Mouse (Mus musculus) lung, embryonic 16.5 days (tissue): ENCODE results near the gene Gtf2h4. TPM values are rescaled to one million over a fixed set of nuclear protein-coding genes. Genes with fewer than 3 reads are reported as not detected.

Experiments used
- ATAC-seq: fragments of 200-750 bp; cut with Nextera tagmentation; 2 replicates; pipeline ENCODE4 v1.8.0; 2017; ENCODE audit warnings: low read depth, mild to moderate bottlenecking, moderate library complexity
- H3K27ac ChIP-seq: fragments of 300-500 bp; sonication (generic); 2 replicates; pipeline ENCODE4 v1.5.1; 2014; ENCODE audit warnings: mild to moderate bottlenecking, control low read depth, low read length
- H3K27me3 ChIP-seq: fragments of 300-500 bp; sonication (generic); 2 replicates; pipeline ENCODE4 v1.6.1; 2014; ENCODE audit warnings: low read depth, low read length, mixed read lengths; ENCODE audit not compliant: control insufficient read depth, insufficient read depth
- H3K36me3 ChIP-seq: fragments of 300-500 bp; sonication (generic); 2 replicates; pipeline ENCODE4 v1.6.1; 2014; ENCODE audit warnings: low read length; ENCODE audit not compliant: control insufficient read depth, insufficient read depth
- H3K4me1 ChIP-seq: fragments of 300-500 bp; sonication (generic); replicated peaks from 2 replicates; pipeline ENCODE4 v1.6.1; 2014; ENCODE audit warnings: low read length, mixed read lengths; ENCODE audit not compliant: control insufficient read depth, insufficient read depth
- H3K4me2 ChIP-seq: fragments of 300-500 bp; sonication (generic); 2 replicates; pipeline ENCODE4 v1.6.1; 2014; ENCODE audit warnings: low read depth, low read length, control low read depth
- H3K4me3 ChIP-seq: fragments of 300-500 bp; sonication (generic); 2 replicates; pipeline ENCODE4 v1.5.1; 2014; ENCODE audit warnings: mild to moderate bottlenecking, low read length, control low read depth
- H3K9ac ChIP-seq: fragments of 300-500 bp; sonication (generic); 2 replicates; pipeline ENCODE4 v1.6.1; 2014; ENCODE audit warnings: low read length, control low read depth
- H3K9me3 ChIP-seq: fragments of 300-500 bp; sonication (generic); 2 replicates; pipeline ENCODE4 v1.6.1; 2016; ENCODE audit warnings: low read length; ENCODE audit not compliant: control insufficient read depth
- WGBS: fragments of 180-500 bp; shearing (Covaris S2); extraction: QIAGEN DNeasy Blood & Tissue Kit; methylation state at CpG from one replicate; pipeline ENCODE4 v1.1.7; 2014; 5-methylcytosine and 5-hydroxymethylcytosine counted together
- polyA plus RNA-seq: library from polyadenylated mRNA; unstranded; fragments of >200 nt; fragmentation: Nextera tagmentation; extraction: Ambion mirVana; gene quantifications from 2 replicates; pipeline ENCODE4 v1.2.1, GENCODE M21; 2015

The Gtf2h4 gene
- 47.5 and 48.0 TPM in 2 replicates for polyA plus RNA-seq

- Histone ChIP-seq H3K4me2 (peak within 1 kb of the TSS; percentile 56), H3K27me3 (no peaks in the 10 kb centered on the region), H3K4me1 (peaks cover 4% of the 10 kb centered on the region), H3K36me3 (peaks cover 2% of the 10 kb centered on the region; the same call in 1 of the 2 replicates), H3K27ac (peak within 1 kb of the TSS; percentile 36; the same call in 1 of the 2 replicates), H3K4me3 (peak within 1 kb of the TSS; percentile 89), H3K9me3 (no peaks in the 10 kb centered on the region), H3K9ac (peak within 1 kb of the TSS; percentile 96)
- peak; percentile 99 for ATAC-seq
- WGBS, result 1% methylated on average over 23 of the region's 23 CpGs
Observed at GRCm38 (mm10) chr17:35673416-35674035, at the start of gene Gtf2h4. Gene Gtf2h4, minus strand, starts transcription at chr17:35673739.

- H3K27me3 ChIP-seq, result no peaks in the 10 kb centered on the region; the same call in 1 of the 2 replicates
- H3K9ac ChIP-seq, result no peak overlapping the region
- no peak overlapping the region for H3K4me3 ChIP-seq
- H3K9me3 ChIP-seq, result no peaks in the 10 kb centered on the region
- H3K27ac ChIP-seq, result no peak overlapping the region
- WGBS, result 56% methylated on average over 8 of the region's 8 CpGs
- H3K4me1 ChIP-seq, result peaks cover 21% of the 10 kb centered on the region
- no peak overlapping the region for H3K4me2 ChIP-seq
- no peak for ATAC-seq
- H3K36me3 ChIP-seq, result no peaks in the 10 kb centered on the region
Observed at GRCm38 (mm10) chr17:35721676-35722075, 48.1 kb upstream of the Gtf2h4 start.

- ATAC-seq, result peak; percentile 89
- Histone ChIP-seq H3K4me3 (no peak overlapping the region), H3K4me2 (peak overlapping the region; percentile 34; the same call in 1 of the 2 replicates), H3K36me3 (no peaks in the 10 kb centered on the region), H3K27ac (peak overlapping the region; percentile 84), H3K4me1 (peaks cover 16% of the 10 kb centered on the region), H3K9ac (no peak overlapping the region), H3K9me3 (no peaks in the 10 kb centered on the region), H3K27me3 (no peaks in the 10 kb centered on the region)
- 4% methylated on average over 11 of the region's 11 CpGs for WGBS
Observed at GRCm38 (mm10) chr17:35720340-35720727, 46.8 kb upstream of the Gtf2h4 start.

GRCm38 (mm10) chr17:35719616-35720339, 46.2 kb upstream of the Gtf2h4 start:
- Histone ChIP-seq H3K9ac (no peak overlapping the region), H3K27ac (peak overlapping the region; percentile 84), H3K4me2 (0 out of 2 replicates have a peak overlapping the region, but pooled peaks have one; percentile 34)

GRCm38 (mm10) chr17:35717080-35717479, 43.5 kb upstream of the Gtf2h4 start:
- H3K4me2 ChIP-seq, result no peak overlapping the region
- H3K27ac ChIP-seq, result no peak overlapping the region
- H3K4me3 ChIP-seq, result no peak overlapping the region
- peaks cover 14% of the 10 kb centered on the region for H3K4me1 ChIP-seq
- no peaks in the 10 kb centered on the region for H3K36me3 ChIP-seq
- no peak for ATAC-seq
- WGBS, result 80% methylated on average over 6 of the region's 6 CpGs
- no peaks in the 10 kb centered on the region for H3K27me3 ChIP-seq
- H3K9ac ChIP-seq, result no peak overlapping the region
- H3K9me3 ChIP-seq, result no peaks in the 10 kb centered on the region

More at GRCm38 (mm10) chr17:35719616-35720339, 46.2 kb upstream of the Gtf2h4 start:
- ATAC-seq, result peak; percentile 71
- no peak overlapping the region for H3K4me3 ChIP-seq
- H3K27me3 ChIP-seq, result no peaks in the 10 kb centered on the region
- H3K36me3 ChIP-seq, result no peaks in the 10 kb centered on the region
- 33% methylated on average over 9 of the region's 9 CpGs for WGBS
- peaks cover 14% of the 10 kb centered on the region for H3K4me1 ChIP-seq
- H3K9me3 ChIP-seq, result no peaks in the 10 kb centered on the region

GRCm38 (mm10) chr17:35716114-35716513, 42.6 kb upstream of the Gtf2h4 start:
- no peak overlapping the region for H3K27ac ChIP-seq

GRCm38 (mm10) chr17:35710705-35711347, 37.3 kb upstream of the Gtf2h4 start:
- Histone ChIP-seq H3K4me3 (no peak overlapping the region), H3K9ac (peak overlapping the region; percentile 23; the same call in 1 of the 2 replicates), H3K27me3 (no peaks in the 10 kb centered on the region), H3K9me3 (no peaks in the 10 kb centered on the region), H3K4me1 (peaks cover 10% of the 10 kb centered on the region), H3K4me2 (no peak overlapping the region), H3K27ac (peak overlapping the region; percentile 13; the same call in 1 of the 2 replicates), H3K36me3 (no peaks in the 10 kb centered on the region)
- peak; percentile 77 for ATAC-seq
- 33% methylated on average over 8 of the region's 8 CpGs for WGBS

More at GRCm38 (mm10) chr17:35716114-35716513, 42.6 kb upstream of the Gtf2h4 start:
- Histone ChIP-seq H3K27me3 (no peaks in the 10 kb centered on the region), H3K4me1 (peaks cover 15% of the 10 kb centered on the region), H3K9me3 (no peaks in the 10 kb centered on the region), H3K4me2 (no peak overlapping the region), H3K9ac (no peak overlapping the region), H3K36me3 (no peaks in the 10 kb centered on the region), H3K4me3 (no peak overlapping the region)
- 72% methylated on average over 3 of the region's 3 CpGs for WGBS
- ATAC-seq, result no peak

GRCm38 (mm10) chr17:35708611-35709010, 35.1 kb upstream of the Gtf2h4 start:
- H3K27me3 ChIP-seq, result no peaks in the 10 kb centered on the region
- ATAC-seq, result no peak
- no peak overlapping the region for H3K9ac ChIP-seq
- no peaks in the 10 kb centered on the region for H3K36me3 ChIP-seq
- WGBS, result 50% methylated on average over 2 of the region's 2 CpGs
- no peak overlapping the region for H3K4me3 ChIP-seq
- H3K9me3 ChIP-seq, result no peaks in the 10 kb centered on the region
- no peak overlapping the region for H3K27ac ChIP-seq
- peaks cover 25% of the 10 kb centered on the region for H3K4me1 ChIP-seq
- no peak overlapping the region for H3K4me2 ChIP-seq

- no peaks in the 10 kb centered on the region for H3K27me3 ChIP-seq
- peaks cover 28% of the 10 kb centered on the region for H3K4me1 ChIP-seq
- H3K4me2 ChIP-seq, result no peak overlapping the region
- no peaks in the 10 kb centered on the region for H3K9me3 ChIP-seq
- H3K9ac ChIP-seq, result no peak overlapping the region
- H3K36me3 ChIP-seq, result no peaks in the 10 kb centered on the region
- no peak overlapping the region for H3K27ac ChIP-seq
- no peak for ATAC-seq
- no peak overlapping the region for H3K4me3 ChIP-seq
- 66% methylated on average over 7 of the region's 7 CpGs for WGBS
Observed at GRCm38 (mm10) chr17:35707929-35708328, 34.4 kb upstream of the Gtf2h4 start.
